Mouse (Mus musculus): Measurements from ENCODE around the gene Krtap6-5. TPM values are rescaled to one million over a fixed set of nuclear protein-coding genes. Genes with fewer than 3 reads are reported as not detected.

The Krtap6-5 gene
- not detected in 2 replicates for polyA plus RNA-seq (2012; rRNA removed)

GRCm38 (mm10) chr16:89047783-89048182 is at the start of gene Krtap6-5:
TSS of gene Krtap6-5 (minus strand) at chr16:89047883.

GRCm38 (mm10) chr16:89063902-89064301 is 16.2 kb upstream of the Krtap6-5 start, which contains the start of gene 1110025L11Rik:
TSS of gene 1110025L11Rik (minus strand) at chr16:89064002.

GRCm38 (mm10) chr16:89041372-89041771 is 6.3 kb downstream of the Krtap6-5 start, which contains the start of gene Gm10228:
TSS of gene Gm10228 (minus strand) at chr16:89041472.

GRCm38 (mm10) chr16:89031399-89031798 is 16.3 kb downstream of the Krtap6-5 start, which contains the start of gene Krtap6-1:
TSS of gene Krtap6-1 (plus strand) at chr16:89031699.

GRCm38 (mm10) chr16:89014984-89015383 is 32.7 kb downstream of the Krtap6-5 start, which contains the start of gene Gm10229:
TSS of gene Gm10229 (plus strand) at chr16:89015284.

GRCm38 (mm10) chr16:89010659-89011058 is 37.0 kb downstream of the Krtap6-5 start, which contains the start of gene Krtap22-2:
TSS of gene Krtap22-2 (minus strand) at chr16:89010759.

Other genes with a start within 250 kb of the Krtap6-5 start
- gene Gm20741, start 235.7 kb downstream of the Krtap6-5 start, polyA plus RNA-seq (2012; rRNA removed) = not detected in 2 replicates
- not detected in 2 replicates for gene Krtap15, start 227.7 kb downstream of the Krtap6-5 start, polyA plus RNA-seq (2012; rRNA removed)
- not detected in 2 replicates for gene Krtap14, start 221.7 kb downstream of the Krtap6-5 start, polyA plus RNA-seq (2012; rRNA removed)
- gene Krtap19-1, start 178.5 kb downstream of the Krtap6-5 start, polyA plus RNA-seq (2012; rRNA removed) = not detected in 2 replicates
- not detected in 2 replicates for gene Krtap19-2, start 173.6 kb downstream of the Krtap6-5 start, polyA plus RNA-seq (2012; rRNA removed)
- not detected in 2 replicates for gene Krtap19-3, start 169.8 kb downstream of the Krtap6-5 start, polyA plus RNA-seq (2012; rRNA removed)
- gene Krtap19-4, start 162.8 kb downstream of the Krtap6-5 start, polyA plus RNA-seq (2012; rRNA removed) = not detected in 2 replicates
- gene Krtap19-5, start 151.4 kb downstream of the Krtap6-5 start, polyA plus RNA-seq (2012; rRNA removed) = not detected in 2 replicates
- gene Krtap19-9b, start 115.6 kb downstream of the Krtap6-5 start, polyA plus RNA-seq (2012; rRNA removed) = not detected in 2 replicates
- gene Krtap16-3, start 85.0 kb downstream of the Krtap6-5 start, polyA plus RNA-seq (2012; rRNA removed) = not detected in 2 replicates
- gene Krtap22-2, start 37.1 kb downstream of the Krtap6-5 start, polyA plus RNA-seq (2012; rRNA removed) = not detected in 2 replicates
- not detected in 2 replicates for gene Gm10229, start 32.6 kb downstream of the Krtap6-5 start, polyA plus RNA-seq (2012; rRNA removed)
- not detected in 2 replicates for gene Krtap6-1, start 16.2 kb downstream of the Krtap6-5 start, polyA plus RNA-seq (2012; rRNA removed)
- gene Gm10228, start 6.4 kb downstream of the Krtap6-5 start, polyA plus RNA-seq (2012; rRNA removed) = not detected in 2 replicates
- not detected in 2 replicates for gene 1110025L11Rik, start 16.1 kb upstream of the Krtap6-5 start, polyA plus RNA-seq (2012; rRNA removed)
- gene Krtap6-3, start 36.1 kb upstream of the Krtap6-5 start, polyA plus RNA-seq (2012; rRNA removed) = not detected in 2 replicates
- not detected in 2 replicates for gene Gm6358, start 93.0 kb upstream of the Krtap6-5 start, polyA plus RNA-seq (2012; rRNA removed)
- gene Gm10061, start 103.2 kb upstream of the Krtap6-5 start, polyA plus RNA-seq (2012; rRNA removed) = not detected in 2 replicates
- gene Gm9789, start 110.1 kb upstream of the Krtap6-5 start, polyA plus RNA-seq (2012; rRNA removed) = not detected in 2 replicates
- not detected in 2 replicates for gene Gm7735, start 121.6 kb upstream of the Krtap6-5 start, polyA plus RNA-seq (2012; rRNA removed)
- not detected in 2 replicates for gene 1110057P08Rik, start 126.9 kb upstream of the Krtap6-5 start, polyA plus RNA-seq (2012; rRNA removed)
- gene Krtap20-2, start 158.0 kb upstream of the Krtap6-5 start, polyA plus RNA-seq (2012; rRNA removed) = not detected in 2 replicates

Data from colon, adult 2 months (tissue).